Mouse (Mus musculus) left cerebral cortex, adult 9 months (tissue): ENCODE measurements at regions not wholly inside any gene's neighbourhood (a gene's known extent, or its start where the extent isn't known, plus 50 kb on each side); places are given as distances from the start of the nearest gene placed in this dataset.

ENCODE experiments used
- DNase-seq, 2 experiments: peaks; one replicate each; pipeline ENCODE4 v3.0.0; 2022; ENCODE audit warnings: low spot score in 2 of 2

DNA sequence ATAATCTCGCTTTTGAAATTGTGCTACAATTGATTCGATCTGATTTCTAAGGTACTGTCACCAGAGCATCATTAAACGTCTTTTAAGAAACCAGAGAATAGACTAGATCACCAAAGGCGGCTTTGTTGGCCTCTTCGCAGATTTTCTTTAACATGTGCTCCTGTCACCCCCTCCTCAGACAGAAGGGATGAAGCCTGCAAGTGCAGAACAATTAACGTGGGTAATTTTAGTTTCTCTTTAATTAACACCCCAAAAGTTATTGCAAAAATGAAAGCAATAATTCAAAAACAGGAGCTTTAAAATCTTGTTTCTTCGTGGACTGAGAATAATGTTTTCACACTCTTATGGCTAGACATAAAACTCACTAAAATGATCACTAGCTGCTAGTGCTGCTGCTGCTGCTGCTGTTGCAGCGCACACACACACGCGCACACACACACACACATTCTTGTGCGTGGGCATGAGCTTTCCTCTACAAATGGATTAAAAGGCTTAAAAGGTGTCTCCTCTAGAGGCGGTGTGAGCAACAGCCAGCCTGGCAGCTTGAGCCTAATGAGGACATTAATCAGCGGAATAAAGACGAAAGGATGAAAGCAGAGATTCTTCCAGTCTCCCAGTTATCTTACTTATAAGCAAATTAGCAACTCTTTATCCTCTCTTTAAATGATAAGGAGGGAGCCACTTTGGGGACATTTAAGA is 550.5 kb upstream of the Btbd3 start:
- peak; percentile 27 to 37 for DNase-seq

DNA sequence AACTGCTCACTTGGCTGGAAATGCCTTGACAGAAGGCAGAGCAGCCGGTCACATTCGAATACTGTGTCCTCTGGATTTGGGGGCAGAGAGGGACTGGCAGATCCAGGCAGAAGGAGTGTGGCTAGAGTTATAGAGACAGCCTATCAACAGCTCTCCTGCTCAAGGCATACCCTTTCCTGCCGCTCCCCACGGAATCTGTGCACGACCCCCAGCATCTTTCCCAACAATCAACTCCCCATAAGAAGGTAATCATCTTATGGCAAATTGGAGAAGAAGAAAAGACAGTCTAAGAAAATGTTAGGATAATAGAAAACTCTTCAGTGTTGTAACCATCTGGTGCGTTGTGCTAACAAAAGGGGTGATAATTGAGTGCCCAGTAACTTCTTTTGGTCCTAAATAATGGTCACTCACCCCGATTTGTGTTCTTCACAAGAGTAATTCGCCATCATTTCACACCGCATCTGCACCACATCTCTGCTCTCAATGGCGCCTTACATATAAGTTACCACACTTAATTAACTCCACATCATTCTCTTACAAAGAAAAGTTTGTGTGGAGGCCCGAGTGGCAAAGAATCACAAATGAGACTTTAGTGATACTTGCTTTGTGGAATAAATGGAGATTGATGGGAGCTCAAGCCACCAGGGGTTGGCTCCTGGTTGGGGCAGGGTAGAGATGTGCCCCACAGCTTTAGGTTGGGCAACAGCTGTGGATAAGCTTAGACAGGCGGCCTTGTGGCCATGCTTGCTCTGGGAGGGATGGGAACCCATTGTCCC is 551.2 kb upstream of the Btbd3 start:
- DNase-seq: no peak

DNA sequence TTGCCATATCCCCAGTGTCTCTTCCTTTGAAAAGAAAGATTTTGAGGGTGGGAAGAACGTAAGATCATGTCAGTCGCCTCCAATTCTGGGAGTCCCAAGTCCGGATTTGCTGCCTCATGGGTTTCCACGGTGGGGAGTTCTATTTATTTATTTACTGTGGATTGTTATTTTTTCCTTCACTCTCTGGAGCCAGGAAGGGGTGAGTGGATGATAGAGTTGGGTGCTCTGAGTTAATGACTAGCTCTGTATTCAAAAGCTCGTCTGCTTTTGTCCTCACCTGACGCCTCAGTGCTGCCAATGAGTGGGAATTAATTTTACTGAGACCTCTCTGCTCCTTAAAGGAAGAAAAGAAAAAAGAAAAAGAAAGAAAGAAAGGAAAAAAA is 551.8 kb upstream of the Btbd3 start:
- DNase-seq: no peak

DNA sequence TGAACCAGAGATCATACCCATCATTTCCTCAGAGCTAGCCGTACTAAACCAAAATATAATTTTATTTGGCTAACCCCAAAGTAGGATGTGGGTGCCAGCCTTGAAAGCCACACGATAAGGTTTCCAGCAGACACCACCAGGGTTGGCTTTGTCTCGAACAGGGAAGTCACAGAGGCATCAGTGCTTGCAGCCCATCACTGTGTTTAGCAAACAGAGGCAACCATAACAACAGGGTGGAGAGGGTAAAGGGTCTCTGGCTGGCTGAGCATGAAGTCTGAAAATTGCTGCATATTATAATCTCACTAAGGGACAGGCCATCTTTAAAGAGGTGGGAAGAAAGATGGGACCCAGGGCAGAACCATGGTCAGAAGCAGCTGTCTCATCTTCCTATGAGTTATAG is 552.3 kb upstream of the Btbd3 start:
- no peak for DNase-seq

DNA sequence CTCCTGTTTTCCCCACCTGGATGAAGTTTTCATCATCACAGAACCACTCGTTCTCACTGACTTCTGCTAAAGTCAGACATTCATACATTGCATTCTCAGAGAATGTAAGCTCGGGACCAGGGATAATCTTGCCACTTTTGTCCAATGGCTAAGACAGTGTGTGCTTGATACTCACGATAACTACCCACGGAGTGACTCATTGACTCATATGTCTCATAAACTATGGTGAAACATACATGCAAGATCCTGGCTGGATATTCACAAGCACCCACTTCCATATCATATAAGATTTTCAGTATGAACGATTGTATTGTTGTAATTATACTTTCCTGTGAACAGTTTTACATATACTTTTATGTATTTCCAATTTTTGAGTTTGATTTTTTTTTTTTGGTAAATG is 560.5 kb upstream of the Btbd3 start:
- DNase-seq: no peak

DNA sequence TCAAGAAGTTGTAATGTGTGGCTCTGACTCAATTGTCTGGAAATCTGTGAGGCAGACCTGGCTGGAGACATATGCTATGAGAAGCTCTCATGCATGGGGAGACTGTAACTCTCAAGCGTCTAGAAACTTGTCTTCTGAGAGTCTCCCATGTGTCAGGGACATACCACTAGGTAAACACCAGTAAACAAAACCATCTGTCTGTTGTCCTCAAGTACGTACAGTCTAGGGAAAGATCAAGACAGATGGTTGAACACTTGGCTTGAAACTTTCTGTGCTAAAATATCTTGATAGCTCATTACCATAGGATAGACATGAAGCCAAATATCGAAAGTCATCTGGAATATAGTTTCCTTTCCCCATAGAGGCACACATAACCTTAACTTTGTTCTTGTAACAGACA is 562.3 kb upstream of the Btbd3 start:
- no peak for DNase-seq

DNA sequence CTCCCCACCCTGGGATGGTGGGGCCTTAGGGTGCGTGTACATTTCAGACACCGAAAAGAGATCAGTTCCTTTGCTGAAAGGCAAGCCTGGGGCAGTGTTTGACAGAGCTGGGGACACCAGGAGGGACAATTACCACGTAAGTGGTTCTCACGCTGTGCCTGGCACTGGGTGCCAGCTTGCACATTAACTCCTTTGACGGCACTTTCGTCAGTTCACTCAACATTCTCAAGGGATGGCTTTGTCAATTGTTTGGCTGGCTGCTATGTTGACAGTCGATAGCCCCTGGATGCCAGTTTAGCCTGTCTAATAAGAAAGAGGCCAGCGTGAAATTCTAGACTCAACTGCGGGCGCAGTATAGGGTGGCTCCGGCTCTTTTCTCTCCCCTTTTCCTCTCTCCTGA is 569.2 kb upstream of the Btbd3 start:
- no peak for DNase-seq

DNA sequence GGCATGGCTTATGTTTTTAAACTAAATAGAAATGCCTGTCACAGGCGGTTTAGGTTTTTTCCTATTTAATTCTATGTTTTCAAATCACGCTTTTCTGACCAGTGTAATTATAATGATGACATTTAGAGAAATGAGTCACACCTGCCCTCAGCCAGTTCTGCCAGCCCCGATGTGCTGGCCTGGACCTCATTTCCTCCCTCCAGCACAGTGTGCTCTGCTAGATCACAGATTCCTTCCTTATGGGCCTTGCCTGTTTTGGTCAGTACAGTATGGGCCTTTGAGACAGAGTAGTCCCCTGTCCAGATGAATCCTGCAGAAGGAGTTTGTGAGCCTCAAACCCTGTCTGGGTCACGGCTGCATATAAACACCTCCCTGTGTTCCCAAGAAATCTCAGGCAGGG is 569.6 kb upstream of the Btbd3 start:
- no peak for DNase-seq

DNA sequence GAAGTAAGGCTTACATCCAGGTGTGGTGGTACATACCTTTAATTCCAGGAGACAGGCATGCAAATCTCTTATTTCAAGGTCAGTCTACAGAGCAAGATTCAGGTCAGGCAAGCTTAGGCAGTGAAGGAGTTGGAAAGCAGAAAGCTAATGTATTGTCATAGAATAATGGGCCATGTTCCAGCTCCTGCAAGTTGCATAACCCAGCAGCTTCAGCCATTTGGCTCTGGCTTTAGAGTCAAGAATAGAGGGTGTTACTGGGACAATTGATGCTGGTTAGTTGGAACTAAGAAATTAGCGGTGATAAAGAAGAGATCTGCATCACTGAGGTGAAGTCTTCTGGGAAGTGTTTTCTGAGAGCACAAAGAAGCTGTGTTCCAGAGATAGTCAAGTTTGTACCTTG is 565.3 kb upstream of the Jag1 start:
- DNase-seq: no peak

DNA sequence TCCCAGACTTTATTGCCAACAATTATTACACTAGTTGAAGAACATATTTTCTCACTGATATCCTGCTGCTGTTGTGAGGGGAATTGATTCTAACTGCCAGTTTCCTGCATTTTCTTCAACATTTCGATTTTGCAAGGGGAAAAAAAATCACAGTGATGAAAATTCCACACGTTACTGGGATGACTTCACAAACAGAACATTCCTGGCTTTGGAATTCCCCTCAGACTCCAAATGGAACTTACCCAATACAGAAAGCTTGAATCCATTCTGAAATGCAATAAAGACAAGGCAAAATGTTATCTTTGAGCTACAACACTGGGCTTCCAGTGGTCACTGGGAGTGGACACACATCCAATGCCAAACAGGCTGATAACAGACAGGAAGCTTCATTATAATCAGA is 546.7 kb upstream of the Jag1 start:
- DNase-seq: no peak

DNA sequence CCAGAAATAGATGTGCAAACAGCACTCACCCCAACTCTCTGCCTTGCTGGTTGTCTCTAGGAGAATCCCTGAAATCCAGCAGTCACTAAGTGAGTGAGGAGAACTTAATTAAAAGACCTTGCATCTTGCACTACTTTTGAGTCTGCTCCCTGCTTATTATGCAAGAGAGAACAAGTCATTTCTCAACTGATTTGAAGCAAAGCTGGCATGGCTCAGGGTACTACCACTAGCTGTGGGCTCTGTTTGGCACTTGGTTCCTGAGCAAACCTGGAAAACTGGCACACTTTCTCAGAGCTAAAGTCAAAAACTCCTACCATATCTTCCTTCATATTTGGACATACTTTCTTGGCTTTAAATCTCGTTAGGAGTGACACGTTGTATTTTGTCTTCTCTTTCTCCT is 545.8 kb upstream of the Jag1 start:
- DNase-seq: peak in 1 of 2 experiments; percentile 3

DNA sequence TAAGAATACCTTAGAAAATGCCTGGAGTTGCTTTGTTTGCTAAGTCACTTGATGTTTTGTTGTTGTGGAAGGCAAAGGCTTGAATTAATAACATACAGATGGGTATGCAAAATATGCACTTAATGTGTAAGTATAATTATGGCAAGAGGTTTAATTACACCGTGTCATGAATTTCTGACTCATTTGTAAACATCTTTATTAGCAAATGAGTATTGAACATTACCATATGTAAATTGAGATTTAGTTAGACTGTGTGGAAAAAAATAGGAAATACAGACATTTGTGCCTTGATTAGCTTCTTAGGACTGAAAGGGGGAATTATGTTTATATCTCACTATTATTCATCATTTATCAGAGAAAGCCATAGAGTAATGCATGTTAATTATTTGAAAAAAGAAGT is 544.0 kb upstream of the Jag1 start:
- no peak for DNase-seq

DNA sequence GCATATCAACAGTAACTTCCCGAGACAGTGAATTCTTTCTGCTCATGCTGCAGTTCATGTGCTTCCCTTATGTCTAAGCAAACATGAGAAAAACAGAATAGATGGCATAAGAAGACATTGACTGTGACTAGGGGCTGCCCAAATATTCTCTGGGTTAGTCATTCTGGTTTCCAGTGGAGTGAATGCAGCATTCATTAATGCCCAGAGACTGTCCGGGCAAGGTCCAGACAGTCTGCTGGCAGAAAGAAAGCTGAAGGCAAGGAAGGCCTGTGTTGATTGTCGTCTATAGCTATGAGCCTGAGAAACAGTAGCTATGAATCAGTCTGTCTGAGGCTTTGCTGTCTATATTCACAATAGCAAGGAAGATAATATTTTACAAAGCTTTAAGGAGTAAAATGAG is 537.9 kb upstream of the Jag1 start:
- no peak for DNase-seq

DNA sequence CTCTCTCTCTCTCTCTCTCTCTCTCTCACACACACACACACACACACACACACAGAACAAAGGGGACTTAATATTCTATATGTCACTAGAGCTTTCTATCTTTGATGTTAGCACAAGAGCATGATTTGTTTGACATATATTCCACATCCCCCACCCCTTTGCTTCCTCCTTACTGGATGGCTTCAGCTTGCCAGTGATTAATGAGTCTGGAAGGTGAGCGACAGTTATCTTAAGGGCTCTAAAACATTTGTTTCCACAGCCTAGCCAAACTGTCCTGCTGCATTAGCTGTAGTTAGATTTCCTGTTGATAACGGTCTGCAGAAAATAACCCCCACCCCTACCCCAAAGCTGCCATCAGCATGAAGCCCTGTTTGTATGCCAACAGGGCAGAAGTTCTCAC is 527.7 kb upstream of the Jag1 start:
- no peak for DNase-seq

DNA sequence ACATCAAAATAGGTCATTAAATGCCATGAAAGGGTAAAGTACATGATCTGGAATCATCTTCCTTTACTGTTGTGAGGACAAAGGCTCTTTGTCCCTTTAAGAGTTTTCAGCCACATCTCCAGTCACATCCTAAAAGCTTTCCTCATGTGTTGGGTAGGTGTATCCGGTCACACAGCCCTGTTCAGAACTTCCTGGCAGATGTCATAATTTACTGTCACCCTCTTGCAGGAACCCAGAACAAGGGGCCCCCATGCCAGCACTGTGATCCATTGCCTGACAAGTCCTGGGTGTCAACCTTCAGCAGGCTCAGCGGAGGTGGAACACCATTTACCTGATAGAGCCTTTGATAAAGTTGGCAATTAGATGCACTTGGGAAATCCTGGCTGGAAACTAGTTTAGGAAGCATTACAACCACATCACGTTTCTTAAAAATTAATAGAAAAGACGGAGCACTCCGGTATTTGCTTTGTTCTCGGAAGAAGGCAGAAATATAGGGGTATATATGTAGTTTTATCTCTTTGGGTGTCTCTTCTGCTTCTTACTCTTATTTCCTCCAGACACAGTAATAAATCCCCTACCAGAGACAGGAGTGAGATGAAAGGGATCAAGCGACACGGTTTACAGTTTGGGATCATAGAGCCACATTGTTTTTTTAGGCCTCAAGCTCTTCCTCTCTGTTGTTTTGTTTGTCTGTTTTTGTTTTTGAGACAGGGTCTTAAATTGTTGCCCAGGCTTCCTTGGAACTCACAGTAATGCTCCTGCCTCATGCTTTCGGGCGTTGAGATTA is 527.0 kb upstream of the Jag1 start:
- no peak for DNase-seq

DNA sequence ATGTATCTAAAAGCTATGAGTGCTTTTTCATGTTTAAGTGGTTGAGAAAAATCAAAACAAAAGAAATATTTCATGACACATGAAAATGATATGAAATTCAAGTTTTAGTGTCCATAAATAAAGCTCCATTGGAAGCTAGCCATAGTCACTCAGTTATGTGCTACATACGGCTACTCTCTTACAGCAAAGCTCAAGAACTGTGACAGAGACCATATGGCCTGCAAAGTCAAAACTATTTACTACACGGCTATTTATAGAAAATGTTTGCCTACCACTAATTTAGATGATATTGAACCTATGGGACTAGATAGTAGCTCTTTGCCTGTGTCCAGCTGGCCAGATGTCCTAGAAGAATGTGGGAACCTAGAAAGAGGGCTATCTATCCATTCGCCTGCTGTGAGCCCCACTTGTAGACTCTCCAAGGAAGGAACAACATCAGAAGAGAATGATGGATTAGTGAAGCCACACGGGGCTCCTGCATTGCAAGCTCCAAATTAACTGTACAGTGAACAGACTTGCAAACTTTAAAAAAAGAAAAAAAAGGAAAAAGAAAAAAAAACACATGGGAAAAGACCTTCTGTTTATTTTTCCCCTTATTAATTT is 518.7 kb upstream of the Jag1 start:
- DNase-seq: no peak

DNA sequence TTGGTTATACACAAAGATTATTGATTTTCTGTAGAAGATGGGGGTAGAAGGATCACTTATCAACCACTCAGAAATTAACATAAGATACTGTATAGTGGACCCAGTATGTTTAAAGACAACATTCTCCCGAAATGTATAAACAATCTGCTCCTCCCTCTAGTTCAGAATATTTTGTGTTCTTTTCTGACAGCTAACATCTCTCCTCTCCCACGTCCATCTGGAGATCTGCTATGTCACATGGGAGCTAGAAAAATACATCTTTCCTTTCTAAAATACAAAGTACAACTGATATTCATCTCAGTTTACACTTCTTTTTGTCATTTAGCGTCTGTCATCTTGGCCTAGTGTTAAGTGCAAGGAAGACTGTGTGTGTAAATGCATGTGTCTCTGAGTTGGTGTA is 500.2 kb upstream of the Jag1 start:
- peak in 1 of 2 experiments; percentile 38 for DNase-seq

DNA sequence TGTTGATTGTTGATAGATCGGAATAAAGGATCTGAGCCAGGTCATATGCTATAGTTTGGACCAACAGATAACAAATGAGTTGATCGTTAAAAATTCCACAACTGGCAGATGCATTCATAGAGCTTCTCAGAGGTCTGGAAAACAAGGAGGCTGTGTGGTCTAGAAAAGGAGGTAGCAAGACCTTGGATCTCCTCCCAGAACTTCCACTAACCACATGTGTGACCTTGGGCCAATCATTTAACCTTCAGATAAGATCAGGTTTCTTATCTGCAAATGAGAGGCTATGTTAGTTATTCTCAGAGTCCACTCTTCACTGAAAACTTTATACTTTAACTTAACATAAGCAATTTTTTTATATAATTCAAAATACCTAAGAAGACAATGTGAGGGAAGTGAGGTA is 497.3 kb upstream of the Jag1 start:
- DNase-seq: no peak

DNA sequence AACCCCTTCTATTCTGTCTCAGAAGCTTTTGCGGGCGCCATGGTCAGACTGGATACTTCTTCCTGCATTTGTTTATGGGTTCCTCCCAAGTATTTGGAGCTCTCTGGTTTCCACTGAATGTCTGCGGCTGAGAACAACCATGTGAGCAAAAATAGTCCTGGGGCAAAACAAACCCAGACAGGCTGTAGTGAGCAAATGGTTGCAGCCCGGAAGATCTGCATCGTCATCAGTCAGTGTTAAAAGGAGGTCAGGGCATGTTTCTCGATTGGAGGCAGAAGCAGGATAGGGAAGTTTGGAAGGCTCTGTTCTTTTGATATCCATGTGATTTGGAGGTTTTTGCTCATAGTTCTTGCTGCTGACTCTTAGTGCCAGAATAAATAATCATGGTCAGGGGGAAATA is 492.1 kb upstream of the Jag1 start:
- no peak for DNase-seq

DNA sequence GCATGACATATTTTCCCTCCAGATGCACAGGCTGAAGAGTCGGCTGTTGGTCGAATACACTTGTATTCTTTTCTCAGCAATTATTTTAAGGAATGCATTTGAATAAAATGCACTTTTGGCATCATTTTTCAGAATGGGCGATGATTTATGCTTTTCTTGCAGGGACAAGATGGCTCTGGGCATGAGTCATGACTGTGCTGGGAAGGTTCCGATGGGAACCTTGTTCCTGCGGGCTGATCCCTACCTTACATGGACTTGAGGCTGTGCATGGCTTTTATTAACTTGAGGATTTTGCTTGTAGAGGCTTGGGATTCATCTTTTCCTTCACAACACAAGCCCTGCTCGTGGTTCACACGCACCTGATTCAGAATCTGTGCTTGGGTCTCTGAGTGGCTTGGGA is 481.7 kb upstream of the Jag1 start:
- no peak for DNase-seq

DNA sequence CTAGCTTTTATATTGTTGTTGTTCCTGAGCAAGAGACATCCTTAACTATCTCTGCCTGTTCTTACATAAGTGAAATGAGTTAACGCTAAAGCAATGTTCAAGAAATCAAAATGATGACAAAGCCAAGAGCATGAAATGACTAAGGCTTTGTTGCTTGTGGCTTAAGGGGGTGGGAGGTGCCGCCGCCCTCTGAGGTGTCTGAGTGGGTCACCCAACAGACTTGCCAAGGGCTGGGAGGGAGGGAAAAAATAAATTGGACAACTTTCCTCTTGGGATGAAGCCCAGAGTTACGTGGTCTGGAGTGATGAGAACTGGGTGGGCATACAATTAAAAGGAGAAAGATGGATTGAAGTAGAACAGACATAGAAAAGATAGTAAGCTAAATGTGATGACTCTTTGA is 478.1 kb upstream of the Jag1 start:
- no peak for DNase-seq

DNA sequence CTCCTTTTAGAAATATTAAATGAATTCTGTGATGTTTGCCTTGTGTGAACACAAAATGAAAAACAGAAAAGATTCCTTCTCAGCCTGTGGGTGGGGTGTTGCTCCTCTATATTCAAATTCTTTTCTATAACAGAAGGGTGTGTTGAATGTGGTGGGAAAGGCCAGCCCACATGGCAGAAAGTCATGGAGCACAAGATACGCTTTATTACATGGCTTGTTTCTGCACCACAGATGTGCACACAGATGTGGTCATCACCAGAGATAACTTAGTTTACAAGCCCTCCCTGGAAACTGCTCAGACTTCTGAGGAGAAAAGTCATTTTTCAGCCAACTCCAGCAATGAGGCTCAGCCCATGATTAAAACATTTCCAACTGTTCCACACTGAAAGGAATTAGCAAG is 475.1 kb upstream of the Jag1 start:
- no peak for DNase-seq

DNA sequence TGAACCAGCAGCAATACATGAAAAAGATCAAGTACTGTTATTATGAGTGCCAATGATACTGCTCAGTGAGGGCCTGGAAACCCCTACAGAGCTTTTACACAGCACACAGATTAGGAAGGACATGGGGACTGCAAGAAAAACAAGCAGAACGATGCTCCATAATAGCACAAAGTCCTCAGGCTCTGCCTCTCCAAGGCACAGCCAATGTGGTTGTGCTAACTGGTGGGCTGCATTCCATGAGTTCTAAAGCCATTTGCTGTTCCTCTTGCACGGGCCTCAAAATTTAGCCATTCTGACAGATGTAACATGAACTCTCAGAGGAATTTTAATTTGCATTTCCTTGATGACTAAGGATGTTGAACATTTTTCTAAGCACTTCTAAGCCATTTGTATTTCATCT is 465.0 kb upstream of the Jag1 start:
- no peak for DNase-seq
